Mouse (Mus musculus): ENCODE results near the gene Plekhb2.

- TF ChIP-seq CTCF (IDR thresholded peaks at IDR 0.05; ENCODE audit: borderline replicate concordance, insufficient read depth, low read depth, low read length) (no peak), POLR2A (IDR thresholded peaks at IDR 0.05; ENCODE audit: borderline replicate concordance, insufficient read depth, low read length) (no peak)
These were observed 27.8 kb upstream of the Plekhb2 start for GRCm38 (mm10) chr1:34822003-34822402.
